Mouse (Mus musculus) limb, embryonic 14.5 days (tissue): ENCODE measurements around the gene Syne3. TPM values are rescaled to one million over a fixed set of nuclear protein-coding genes. Genes with fewer than 3 reads are reported as not detected.

Experiments used
- ATAC-seq: fragments of 200-750 bp; cut with Nextera tagmentation; 2 replicates; pipeline ENCODE4 v1.8.0; 2017; ENCODE audit warnings: low read depth, moderate number of reproducible peaks, moderate TSS enrichment; ENCODE audit not compliant: low FRiP score
- DNase-seq: peaks from one replicate; pipeline ENCODE4 v3.0.0-alpha.2; 2015; ENCODE audit warnings: low spot score
- H3K27ac ChIP-seq: fragments of 300-500 bp; sonication (generic); replicated peaks from 2 replicates; pipeline ENCODE4 v1.5.1; 2014; ENCODE audit warnings: low read depth, mild to moderate bottlenecking, low read length, moderate library complexity, mixed read lengths
- H3K27me3 ChIP-seq: fragments of 300-500 bp; sonication (generic); 2 replicates; pipeline ENCODE4 v1.6.1; 2014; ENCODE audit warnings: low read length, mixed read lengths; ENCODE audit not compliant: control insufficient read depth, insufficient read depth
- H3K36me3 ChIP-seq: fragments of 300-500 bp; sonication (generic); 2 replicates; pipeline ENCODE4 v1.6.1; 2014; ENCODE audit warnings: mild to moderate bottlenecking, low read length, moderate library complexity, mixed read lengths; ENCODE audit not compliant: control insufficient read depth, insufficient read depth
- H3K4me1 ChIP-seq: fragments of 300-500 bp; sonication (generic); 2 replicates; pipeline ENCODE4 v1.6.1; 2014; ENCODE audit warnings: antibody characterized with exemption, low read length, mixed read lengths; ENCODE audit not compliant: control insufficient read depth, insufficient read depth
- H3K4me2 ChIP-seq: fragments of 300-500 bp; sonication (generic); replicated peaks from 2 replicates; pipeline ENCODE4 v1.6.1; 2014; ENCODE audit warnings: low read depth, mild to moderate bottlenecking, low read length, moderate library complexity; ENCODE audit not compliant: severe bottlenecking
- H3K4me3 ChIP-seq: fragments of 300-500 bp; sonication (generic); replicated peaks from 2 replicates; pipeline ENCODE4 v1.5.1; 2014; ENCODE audit warnings: low read length
- H3K9ac ChIP-seq: fragments of 300-500 bp; sonication (generic); 2 replicates; pipeline ENCODE4 v1.6.1; 2014; ENCODE audit warnings: mild to moderate bottlenecking, low read depth, low read length, moderate library complexity; ENCODE audit not compliant: severe bottlenecking
- H3K9me3 ChIP-seq: fragments of 300-500 bp; sonication (generic); 2 replicates; pipeline ENCODE4 v1.6.1; 2016; ENCODE audit warnings: low read length; ENCODE audit not compliant: control insufficient read depth
- POLR2A ChIP-seq: fragments of 200-500 bp; IDR thresholded peaks from 2 replicates; pipeline ENCODE4 v1.8.0; 2012; ENCODE audit warnings: inconsistent platforms, mild to moderate bottlenecking, moderate library complexity, borderline replicate concordance; ENCODE audit not compliant: insufficient read depth, insufficient read length; ENCODE audit errors: extremely low read depth
- WGBS: fragments of 180-500 bp; shearing (Covaris S2); extraction: QIAGEN DNeasy Blood & Tissue Kit; methylation state at CpG from one replicate; pipeline ENCODE4 v1.1.7; 2014; 5-methylcytosine and 5-hydroxymethylcytosine counted together
- polyA plus RNA-seq, 2 experiments: library from polyadenylated mRNA; depleted of rRNA in 1 of 2; stranded (reverse) in 1 of 2; unstranded in 1 of 2; fragments of >200 nt; fragmentation: Nextera tagmentation in 1 of 2; extraction: Ambion mirVana in 1 of 2; gene quantifications; 2 replicates each; pipeline versions ENCODE4 v1.2.1 to v1.2.3; 2012 to 2014

Gene Syne3
- polyA plus RNA-seq, 2 experiments: 2.0 to 2.6 TPM

GRCm38 (mm10) chr12:105048301-105048863, 38.8 kb upstream of the Syne3 start:
- no peak for TF ChIP-seq POLR2A
- Histone ChIP-seq H3K9me3 (0 out of 2 replicates have a peak, but pooled peaks cover 3% of the 10 kb centered on the region), H3K4me2 (no peak overlapping the region), H3K4me1 (0 out of 2 replicates have a peak, but pooled peaks cover 2% of the 10 kb centered on the region), H3K4me3 (no peak overlapping the region), H3K9ac (no peak overlapping the region), H3K27me3 (no peaks in the 10 kb centered on the region), H3K27ac (no peak overlapping the region), H3K36me3 (no peaks in the 10 kb centered on the region)
- 75% methylated on average over 17 of the region's 17 CpGs for WGBS
- ATAC-seq (no peak), DNase-seq (no peak)

- Histone ChIP-seq H3K4me1 (no peaks in the 10 kb centered on the region), H3K4me2 (no peak overlapping the region), H3K9ac (no peak overlapping the region), H3K27ac (no peak overlapping the region), H3K9me3 (0 out of 2 replicates have a peak, but pooled peaks cover 3% of the 10 kb centered on the region), H3K36me3 (peaks cover 27% of the 10 kb centered on the region), H3K4me3 (no peak overlapping the region), H3K27me3 (no peaks in the 10 kb centered on the region)
- ATAC-seq (no peak), DNase-seq (no peak)
- TF ChIP-seq POLR2A: no peak
- WGBS: 88% methylated on average over 9 of the region's 9 CpGs
These were observed 35.2 kb upstream of the Syne3 start for GRCm38 (mm10) chr12:105044775-105045174.

- TF ChIP-seq POLR2A: no peak
- Histone ChIP-seq H3K4me2 (no peak overlapping the region), H3K9ac (no peak overlapping the region), H3K9me3 (0 out of 2 replicates have a peak, but pooled peaks cover 3% of the 10 kb centered on the region), H3K4me3 (no peak overlapping the region), H3K36me3 (peaks cover 27% of the 10 kb centered on the region), H3K27ac (no peak overlapping the region), H3K27me3 (no peaks in the 10 kb centered on the region), H3K4me1 (no peaks in the 10 kb centered on the region)
- ATAC-seq (no peak), DNase-seq (no peak)
- WGBS: 85% methylated on average over 5 of the region's 5 CpGs
These were observed 33.5 kb upstream of the Syne3 start for GRCm38 (mm10) chr12:105043081-105043480.

- DNase-seq (no peak), ATAC-seq (no peak)
- Histone ChIP-seq H3K36me3 (peaks cover 27% of the 10 kb centered on the region), H3K9ac (no peak overlapping the region), H3K4me2 (no peak overlapping the region), H3K4me1 (no peaks in the 10 kb centered on the region; the same call in 1 of the 2 replicates), H3K4me3 (no peak overlapping the region), H3K27ac (no peak overlapping the region), H3K9me3 (0 out of 2 replicates have a peak, but pooled peaks cover under 1% of the 10 kb centered on the region), H3K27me3 (no peaks in the 10 kb centered on the region)
- WGBS: 98% methylated on average over 7 of the region's 7 CpGs
- TF ChIP-seq POLR2A: no peak
These were observed 31.3 kb upstream of the Syne3 start for GRCm38 (mm10) chr12:105040950-105041349.

- H3K27ac ChIP-seq: no peak overlapping the region
These were observed 30.1 kb upstream of the Syne3 start for GRCm38 (mm10) chr12:105039578-105040289.

More at GRCm38 (mm10) chr12:105039578-105040289, 30.1 kb upstream of the Syne3 start:
- no peaks in the 10 kb centered on the region for H3K9me3 ChIP-seq
- no peak overlapping the region for H3K4me2 ChIP-seq
- no peaks in the 10 kb centered on the region for H3K27me3 ChIP-seq
- H3K36me3 ChIP-seq: peaks cover 27% of the 10 kb centered on the region
- no peaks in the 10 kb centered on the region; the same call in 1 of the 2 replicates for H3K4me1 ChIP-seq
- no peak for ATAC-seq
- no peak for DNase-seq
- H3K4me3 ChIP-seq: no peak overlapping the region
- WGBS: 61% methylated on average over 12 of the region's 12 CpGs
- H3K9ac ChIP-seq: no peak overlapping the region
- TF ChIP-seq POLR2A: no peak
